Mouse (Mus musculus) liver, embryonic 18 days (tissue): ENCODE measurements around the gene Tas2r126. TPM values are rescaled to one million over a fixed set of nuclear protein-coding genes. Genes with fewer than 3 reads are reported as not detected.

ENCODE experiments used
- polyA plus RNA-seq: library from polyadenylated mRNA; depleted of rRNA; stranded (reverse); fragments of >200 nt; gene quantifications from 2 replicates; pipeline ENCODE4 v1.2.3, GENCODE M21; 2012; rRNA removed

Tas2r126 gene
- 0.04 TPM in 1 of 2 replicates, not detected in the other for polyA plus RNA-seq

DNA sequence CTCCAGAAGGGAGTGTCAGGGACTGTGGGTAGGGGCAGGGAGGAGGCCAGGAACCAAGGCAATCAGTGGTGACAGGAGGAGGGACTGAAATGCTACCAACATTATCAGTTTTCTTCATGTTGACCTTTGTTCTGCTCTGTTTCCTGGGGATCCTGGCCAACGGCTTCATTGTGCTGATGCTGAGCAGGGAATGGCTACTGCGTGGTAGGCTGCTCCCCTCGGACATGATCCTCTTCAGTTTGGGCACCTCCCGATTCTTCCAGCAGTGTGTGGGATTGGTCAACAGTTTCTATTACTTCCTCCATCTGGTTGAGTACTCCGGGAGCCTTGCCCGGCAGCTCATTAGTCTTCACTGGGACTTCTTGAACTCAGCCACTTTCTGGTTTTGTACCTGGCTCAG, at the start of gene Tas2r126:
TSS of gene Tas2r126 (plus strand) at position 90 of the 400 bp plus-strand sequence.

DNA sequence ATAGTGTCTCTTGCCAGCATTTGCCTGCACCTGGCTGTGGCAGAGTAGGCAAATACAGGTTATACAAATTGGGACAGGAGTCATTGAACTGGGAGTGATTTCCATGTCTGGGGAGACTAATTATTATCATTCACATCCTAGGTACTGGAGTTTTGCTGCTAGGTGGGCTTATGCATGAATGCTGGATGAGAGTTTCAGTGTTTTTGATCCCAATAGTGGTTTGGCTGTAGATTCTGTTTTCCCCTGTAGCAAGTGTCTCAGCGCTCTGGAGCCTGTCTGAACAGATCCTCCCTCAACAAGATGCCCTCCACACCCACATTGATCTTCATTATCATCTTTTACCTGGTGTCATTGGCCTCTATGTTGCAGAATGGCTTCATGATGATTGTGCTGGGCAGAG, 34.4 kb upstream of the Tas2r126 start, which contains the start of gene Tas2r143:
TSS of gene Tas2r143 (plus strand) at position 301 of the 400 bp plus-strand sequence.

DNA sequence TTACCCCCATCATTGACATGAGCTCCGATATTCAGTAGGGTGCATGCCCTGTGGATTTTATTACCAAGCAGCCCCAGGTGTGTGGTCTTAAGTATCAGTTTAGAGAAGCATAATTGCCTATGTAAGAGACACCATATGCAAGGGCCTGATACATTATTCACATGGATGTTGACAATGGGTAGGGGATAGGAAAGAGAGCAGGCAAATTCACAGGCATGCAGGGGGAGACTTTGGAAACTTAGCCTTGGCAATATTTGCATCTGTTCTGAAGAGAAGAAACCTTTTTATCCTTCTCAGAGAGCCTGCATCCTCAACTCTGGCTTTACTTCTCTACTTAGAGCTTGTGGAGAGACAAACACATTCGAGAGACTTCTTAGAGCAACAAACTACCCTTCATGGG, 29.2 kb upstream of the Tas2r126 start, which contains the start of gene Tas2r135:
TSS of gene Tas2r135 (plus strand) at position 301 of the 400 bp plus-strand sequence.

DNA sequence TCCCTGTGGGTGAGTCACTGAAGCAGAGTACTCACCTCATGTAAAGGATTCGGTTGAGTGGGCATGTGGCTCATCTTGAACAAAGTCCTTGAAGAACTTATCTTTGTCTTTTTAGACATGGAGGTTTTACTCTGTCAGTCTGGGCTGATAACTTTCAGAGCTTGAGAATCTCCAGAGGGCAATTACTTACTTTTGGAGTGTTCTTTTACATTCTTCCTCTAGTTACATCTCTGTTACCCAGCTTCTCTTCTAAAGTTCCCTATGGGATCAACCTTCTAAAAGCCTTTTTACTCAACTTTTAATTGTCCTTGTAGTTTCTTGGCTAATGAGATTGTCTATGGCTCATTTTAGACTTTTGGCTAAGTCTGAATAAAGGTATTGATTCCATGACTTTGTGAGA, 30.8 kb downstream of the Tas2r126 start, which contains the start of gene Olfr458:
TSS of gene Olfr458 (minus strand) at position 101 of the 400 bp plus-strand sequence.

DNA sequence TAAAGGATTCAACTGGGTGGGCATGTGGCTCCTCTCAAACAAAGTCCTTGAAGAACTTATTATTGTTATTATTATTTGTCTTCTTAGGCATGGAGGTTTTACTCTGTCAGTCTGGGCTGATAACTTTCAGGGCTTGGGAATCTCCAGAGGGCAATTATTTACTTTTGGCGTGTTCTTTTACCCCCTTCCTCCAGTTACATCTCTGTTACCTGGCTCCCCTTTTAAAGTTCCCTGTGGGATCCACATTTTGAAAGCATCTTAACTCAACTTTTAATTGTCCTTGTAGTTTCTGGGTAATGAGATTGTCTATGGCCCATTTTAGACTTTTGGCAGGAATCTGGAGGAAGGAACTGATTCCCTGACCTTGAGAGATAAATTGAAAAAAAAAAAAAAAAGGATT, 41.9 kb downstream of the Tas2r126 start, which contains the start of gene Olfr457:
TSS of gene Olfr457 (minus strand) at position 101 of the 400 bp plus-strand sequence.

Other genes starting within 250 kb of the Tas2r126 start
- gene Tas2r144, start 219.2 kb upstream of the Tas2r126 start, polyA plus RNA-seq: not detected in 2 replicates
- 11.0 and 14.4 TPM in 2 replicates for gene Gstk1, start 188.6 kb upstream of the Tas2r126 start, polyA plus RNA-seq
- gene Tmem139, start 172.6 kb upstream of the Tas2r126 start, polyA plus RNA-seq: 0.26 and 0.29 TPM in 2 replicates
- 17.4 and 18.2 TPM in 2 replicates for gene Casp2, start 169.6 kb upstream of the Tas2r126 start, polyA plus RNA-seq
- gene Clcn1, start 147.8 kb upstream of the Tas2r126 start, polyA plus RNA-seq: 0.11 and 0.14 TPM in 2 replicates
- 0.03 and 0.05 TPM in 2 replicates for gene Fam131b, start 109.9 kb upstream of the Tas2r126 start, polyA plus RNA-seq
- gene Zyx, start 84.9 kb upstream of the Tas2r126 start, polyA plus RNA-seq: 37.7 and 44.0 TPM in 2 replicates
- gene Epha1, start 61.3 kb upstream of the Tas2r126 start, polyA plus RNA-seq: 15.6 and 17.5 TPM in 2 replicates
- 0.04 TPM in 1 of 2 replicates, not detected in the other for gene Tas2r143, start 34.3 kb upstream of the Tas2r126 start, polyA plus RNA-seq
- gene Tas2r135, start 29.1 kb upstream of the Tas2r126 start, polyA plus RNA-seq: 0.03 and 0.04 TPM in 2 replicates
- gene Olfr458, start 30.7 kb downstream of the Tas2r126 start, polyA plus RNA-seq: not detected in 2 replicates
- gene Olfr457, start 41.8 kb downstream of the Tas2r126 start, polyA plus RNA-seq: not detected in 2 replicates
- gene Olfr456, start 52.7 kb downstream of the Tas2r126 start, polyA plus RNA-seq: not detected in 2 replicates
- gene Olfr455, start 113.1 kb downstream of the Tas2r126 start, polyA plus RNA-seq: not detected in 2 replicates
- gene Tcaf3, start 163.2 kb downstream of the Tas2r126 start, polyA plus RNA-seq: not detected in 2 replicates
- 0.10 and 0.15 TPM in 2 replicates for gene Tcaf2, start 210.7 kb downstream of the Tas2r126 start, polyA plus RNA-seq